Mouse (Mus musculus): ENCODE data around the gene Parp4. TPM values are rescaled to one million over a fixed set of nuclear protein-coding genes. Genes with fewer than 3 reads are reported as not detected.
A peak's percentile ranks its signal among the peaks of the same experiment; 100 is the strongest.

The Parp4 gene
- polyA plus RNA-seq, 1 experiment: 10.1 TPM

- TF ChIP-seq TCF12 (IDR thresholded peaks at IDR 0.05; ENCODE audit: insufficient read depth, poor library complexity, severe bottlenecking) (no peak), POLR2A (IDR thresholded peaks at IDR 0.05; ENCODE audit: insufficient read length, low read depth) (no peak), SRF (IDR thresholded peaks at IDR 0.05; ENCODE audit: control insufficient read depth, insufficient read length, low read depth) (no peak), USF1 (IDR thresholded peaks at IDR 0.05; ENCODE audit: low read depth) (no peak), TCF3 (IDR thresholded peaks at IDR 0.05; ENCODE audit: insufficient read length, low read depth) (no peak), CEBPB (IDR thresholded peaks at IDR 0.05; ENCODE audit: insufficient read depth, poor library complexity, severe bottlenecking) (no peak), MYOG (IDR thresholded peaks at IDR 0.05; ENCODE audit: control insufficient read depth in 1 of 3, insufficient read depth in 1 of 3, insufficient read length in 2 of 3, low read depth in 2 of 3) (no peak)
- Histone ChIP-seq H3K4me3 (peak overlapping the region; percentile 48), H3ac (ENCODE audit: control insufficient read depth, insufficient read length) (peak overlapping the region; percentile 13), H3K27me3 (ENCODE audit: control insufficient read depth, insufficient read depth, insufficient read length) (no peaks in the 10 kb centered on the region), H3K4me2 (ENCODE audit: low read depth) (peak overlapping the region; percentile 67), H3K79me2 (ENCODE audit: control insufficient read depth, insufficient read depth) (peaks cover 20% of the 10 kb centered on the region), H3K36me3 (ENCODE audit: control insufficient read depth, insufficient read depth) (no peaks in the 10 kb centered on the region)
Observed at GRCm38 (mm10) chr14:56575969-56576901, 816 bp downstream of the Parp4 start.

GRCm38 (mm10) chr14:56579011-56579410, 3.6 kb downstream of the Parp4 start:
- no peaks in the 10 kb centered on the region for H3K27me3 ChIP-seq (ENCODE audit: control insufficient read depth, insufficient read depth, insufficient read length)
- no peak overlapping the region for H3ac ChIP-seq (ENCODE audit: control insufficient read depth, insufficient read length)
- no peak for TF ChIP-seq CEBPB (IDR thresholded peaks at IDR 0.05; ENCODE audit: insufficient read depth, poor library complexity, severe bottlenecking)
- TF ChIP-seq TCF3 (IDR thresholded peaks at IDR 0.05; ENCODE audit: insufficient read length, low read depth): no peak
- no peaks in the 10 kb centered on the region for H3K36me3 ChIP-seq (ENCODE audit: control insufficient read depth, insufficient read depth)
- H3K79me2 ChIP-seq (ENCODE audit: control insufficient read depth, insufficient read depth): peaks cover 20% of the 10 kb centered on the region
- no peak overlapping the region for H3K4me2 ChIP-seq (ENCODE audit: low read depth)
- H3K4me3 ChIP-seq: no peak overlapping the region

- no peaks in the 10 kb centered on the region for H3K27me3 ChIP-seq (ENCODE audit: control insufficient read depth, insufficient read depth, insufficient read length)
- peak; percentile 32 for TF ChIP-seq TCF12 (IDR thresholded peaks at IDR 0.05; ENCODE audit: insufficient read depth, poor library complexity, severe bottlenecking)
- no peak for TF ChIP-seq MAX (IDR thresholded peaks at IDR 0.05; ENCODE audit: low read depth)
- peak; percentile 53; the same call in 1 of the 2 replicates for TF ChIP-seq CEBPB (IDR thresholded peaks at IDR 0.05; ENCODE audit: insufficient read depth, poor library complexity, severe bottlenecking)
- TF ChIP-seq MYOD1 (IDR thresholded peaks at IDR 0.05; ENCODE audit: control insufficient read depth in 1 of 3, insufficient read length in 2 of 3, low read depth in 2 of 3): peak in 2 of 3 experiments; percentile 71 to 93
- peaks cover under 1% of the 10 kb centered on the region for H3K36me3 ChIP-seq (ENCODE audit: control insufficient read depth, insufficient read depth)
- no peak overlapping the region for H3ac ChIP-seq (ENCODE audit: control insufficient read depth, insufficient read length)
- no peak overlapping the region for H3K4me3 ChIP-seq
- H3K4me2 ChIP-seq (ENCODE audit: low read depth): peak overlapping the region; percentile 33
- peaks cover 20% of the 10 kb centered on the region for H3K79me2 ChIP-seq (ENCODE audit: control insufficient read depth, insufficient read depth)
Observed at GRCm38 (mm10) chr14:56581117-56581516, 5.7 kb downstream of the Parp4 start.

GRCm38 (mm10) chr14:56582294-56582693, 6.9 kb downstream of the Parp4 start:
- Histone ChIP-seq H3K4me2 (ENCODE audit: low read depth) (no peak overlapping the region), H3K36me3 (ENCODE audit: control insufficient read depth, insufficient read depth) (peaks cover 6% of the 10 kb centered on the region), H3K27me3 (ENCODE audit: control insufficient read depth, insufficient read depth, insufficient read length) (no peaks in the 10 kb centered on the region), H3K79me2 (ENCODE audit: control insufficient read depth, insufficient read depth) (peaks cover 12% of the 10 kb centered on the region), H3K4me3 (no peak overlapping the region), H3ac (ENCODE audit: control insufficient read depth, insufficient read length) (no peak overlapping the region)
- TF ChIP-seq POLR2A (IDR thresholded peaks at IDR 0.05; ENCODE audit: insufficient read length, low read depth) (no peak), E2F4 (IDR thresholded peaks at IDR 0.05; ENCODE audit: insufficient read depth) (no peak), MYOG (IDR thresholded peaks at IDR 0.05; ENCODE audit: control insufficient read depth in 1 of 3, insufficient read depth in 1 of 3, insufficient read length in 2 of 3, low read depth in 2 of 3) (no peak), MAX (IDR thresholded peaks at IDR 0.05; ENCODE audit: low read depth) (no peak), POLR2AphosphoS2 (IDR thresholded peaks at IDR 0.05; ENCODE audit: insufficient read length, low read depth) (no peak), USF1 (IDR thresholded peaks at IDR 0.05; ENCODE audit: low read depth) (no peak), SRF (IDR thresholded peaks at IDR 0.05; ENCODE audit: control insufficient read depth, insufficient read length, low read depth) (no peak), TCF12 (IDR thresholded peaks at IDR 0.05; ENCODE audit: insufficient read depth, poor library complexity, severe bottlenecking) (no peak), REST (IDR thresholded peaks at IDR 0.05; ENCODE audit: insufficient read depth, insufficient read length) (no peak), CEBPB (IDR thresholded peaks at IDR 0.05; ENCODE audit: insufficient read depth, poor library complexity, severe bottlenecking) (no peak), MYOD1 (IDR thresholded peaks at IDR 0.05; ENCODE audit: control insufficient read depth in 1 of 3, insufficient read length in 2 of 3, low read depth in 2 of 3) (no peak), TCF3 (IDR thresholded peaks at IDR 0.05; ENCODE audit: insufficient read length, low read depth) (no peak)

- Histone ChIP-seq H3K27me3 (ENCODE audit: control insufficient read depth, insufficient read depth, insufficient read length) (no peaks in the 10 kb centered on the region), H3K4me2 (ENCODE audit: low read depth) (no peak overlapping the region), H3K36me3 (ENCODE audit: control insufficient read depth, insufficient read depth) (peaks cover 46% of the 10 kb centered on the region), H3K4me3 (no peak overlapping the region), H3K79me2 (ENCODE audit: control insufficient read depth, insufficient read depth) (no peaks in the 10 kb centered on the region), H3ac (ENCODE audit: control insufficient read depth, insufficient read length) (no peak overlapping the region)
- no peak for TF ChIP-seq POLR2A (IDR thresholded peaks at IDR 0.05; ENCODE audit: insufficient read length, low read depth)
- no peak for TF ChIP-seq POLR2AphosphoS2 (IDR thresholded peaks at IDR 0.05; ENCODE audit: insufficient read length, low read depth)
- no peak for TF ChIP-seq TCF3 (IDR thresholded peaks at IDR 0.05; ENCODE audit: insufficient read length, low read depth)
- no peak for TF ChIP-seq MYOG (IDR thresholded peaks at IDR 0.05; ENCODE audit: control insufficient read depth in 1 of 3, insufficient read depth in 1 of 3, insufficient read length in 2 of 3, low read depth in 2 of 3)
- no peak for TF ChIP-seq REST (IDR thresholded peaks at IDR 0.05; ENCODE audit: insufficient read depth, insufficient read length)
- TF ChIP-seq MYOD1 (IDR thresholded peaks at IDR 0.05; ENCODE audit: control insufficient read depth in 1 of 3, insufficient read length in 2 of 3, low read depth in 2 of 3): no peak
- TF ChIP-seq E2F4 (IDR thresholded peaks at IDR 0.05; ENCODE audit: insufficient read depth): no peak
- TF ChIP-seq SRF (IDR thresholded peaks at IDR 0.05; ENCODE audit: control insufficient read depth, insufficient read length, low read depth): no peak
- no peak for TF ChIP-seq USF1 (IDR thresholded peaks at IDR 0.05; ENCODE audit: low read depth)
- TF ChIP-seq MAX (IDR thresholded peaks at IDR 0.05; ENCODE audit: low read depth): no peak
- no peak for TF ChIP-seq CEBPB (IDR thresholded peaks at IDR 0.05; ENCODE audit: insufficient read depth, poor library complexity, severe bottlenecking)
- TF ChIP-seq TCF12 (IDR thresholded peaks at IDR 0.05; ENCODE audit: insufficient read depth, poor library complexity, severe bottlenecking): no peak
Observed at GRCm38 (mm10) chr14:56592191-56592590, 16.8 kb downstream of the Parp4 start.

Measured in myocyte (in vitro differentiated cells).